Mouse (Mus musculus) spleen, postnatal 14 days (tissue): ENCODE results near the gene Fam196b.

Experiments used
- DNase-seq, 2 experiments: peaks; one replicate each; pipeline ENCODE4 v3.0.0; 2021 to 2022; ENCODE audit warnings: low spot score in 2 of 2

Fam196b gene

DNA sequence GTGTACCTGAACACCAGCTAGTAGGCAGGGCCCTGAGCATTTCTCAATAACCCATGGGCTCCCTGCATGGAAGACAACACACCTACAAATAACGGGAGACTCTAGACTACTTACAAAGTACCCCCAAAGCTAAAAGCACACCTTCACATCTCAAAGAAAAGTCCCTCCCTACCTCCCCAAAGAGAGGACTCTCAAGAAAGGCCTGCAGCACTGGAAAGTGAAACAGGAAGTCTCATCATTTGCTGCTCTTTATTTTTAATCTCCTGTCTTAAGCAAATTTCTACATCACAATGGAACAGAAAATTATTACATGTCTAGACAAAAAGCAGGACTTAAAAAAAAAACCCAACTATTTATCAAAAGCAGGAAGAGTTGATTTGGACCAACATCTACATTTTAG, 90.7 kb downstream of the Fam196b start:
- DNase-seq = no peak

DNA sequence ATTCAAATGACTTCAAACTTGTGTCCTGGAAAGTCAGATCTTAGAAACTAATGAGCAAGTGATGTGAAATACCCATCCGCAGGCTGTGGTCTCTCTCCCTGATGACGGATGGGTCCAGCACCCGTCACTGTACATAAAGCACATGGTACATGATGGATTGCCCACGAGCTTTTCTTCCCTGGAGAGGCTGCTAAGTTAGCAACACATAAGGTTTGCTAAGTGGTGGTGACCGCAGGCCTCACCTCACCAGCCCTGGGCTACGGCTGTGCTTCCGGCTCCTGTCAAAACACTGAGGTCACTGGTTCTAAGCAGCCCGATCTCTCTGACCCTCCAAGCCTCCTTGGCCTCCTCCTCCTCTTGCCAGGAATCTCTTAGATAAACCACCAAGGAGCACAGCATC, 91.7 kb downstream of the Fam196b start:
- no peak for DNase-seq

DNA sequence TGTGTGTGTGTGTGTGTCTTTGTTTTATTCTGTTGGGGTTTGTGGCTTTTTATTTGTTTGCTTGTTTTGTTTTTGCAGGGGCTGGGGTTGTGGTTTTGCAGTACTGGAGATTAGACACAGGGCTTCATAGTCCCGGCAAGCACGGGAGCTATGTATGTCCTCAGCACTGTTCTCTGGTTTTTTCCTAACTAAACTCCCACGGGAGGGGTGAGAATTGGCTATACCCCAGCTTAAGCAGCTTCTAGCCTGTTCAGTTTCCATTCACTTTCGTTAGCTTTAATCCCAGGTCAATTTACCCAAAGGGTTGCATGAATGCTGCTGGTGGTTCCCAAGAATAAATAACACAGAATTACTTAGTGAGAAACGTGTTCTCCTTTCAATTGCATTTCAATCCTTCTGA, 92.2 kb downstream of the Fam196b start:
- no peak for DNase-seq

DNA sequence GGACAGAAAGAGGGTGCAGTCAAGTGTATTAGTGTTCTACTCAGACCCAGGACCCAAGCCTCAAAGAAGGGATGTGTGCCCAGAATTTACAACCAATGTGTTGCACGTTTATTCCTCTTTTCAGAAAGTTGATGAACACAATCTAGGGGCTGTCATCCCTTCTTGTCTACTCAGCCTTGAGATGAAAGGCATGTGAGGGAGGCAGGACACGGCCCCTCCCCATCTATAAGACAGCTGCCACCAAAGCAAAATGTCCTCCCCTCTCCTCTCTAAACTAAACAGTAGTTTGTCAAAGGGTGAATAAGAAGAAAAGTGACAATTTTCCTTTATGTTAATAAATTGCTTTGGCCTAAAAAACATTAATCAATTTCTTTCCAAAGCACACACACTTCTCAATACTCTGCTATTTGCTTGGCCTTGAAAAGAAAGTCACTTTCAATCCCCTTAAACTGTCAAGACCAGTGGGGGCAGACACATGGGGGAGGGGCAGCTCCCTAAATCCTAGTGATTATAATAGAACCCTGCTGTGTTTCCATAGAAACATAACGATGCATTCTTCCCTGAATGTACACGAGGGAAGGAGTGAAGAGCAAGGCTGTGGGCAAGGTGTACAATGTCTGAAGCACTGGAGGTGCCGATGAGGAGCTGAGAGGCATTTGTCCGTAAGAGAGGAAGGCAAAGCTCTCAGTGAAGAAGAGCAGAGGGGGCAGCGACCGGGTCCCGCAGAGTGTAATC, 101.4 kb downstream of the Fam196b start:
- DNase-seq = no peak

DNA sequence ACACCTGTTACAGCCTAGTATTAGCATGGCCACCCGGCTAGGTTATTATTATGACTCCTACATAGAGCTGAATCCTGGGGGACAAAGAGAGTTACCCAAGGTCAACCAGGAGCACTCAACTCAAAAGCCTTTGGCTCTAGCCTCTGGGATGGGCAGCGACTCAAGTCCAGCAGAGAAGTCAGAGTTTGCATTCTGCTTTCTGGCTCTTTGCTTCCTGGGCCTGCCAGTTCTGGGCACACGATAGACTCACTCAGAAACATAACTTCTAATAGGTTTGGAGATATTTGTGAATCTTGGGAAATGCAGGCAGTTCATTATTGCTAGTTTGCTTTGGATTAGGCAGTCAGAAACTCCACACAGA, 102.0 kb downstream of the Fam196b start:
- DNase-seq = no peak

DNA sequence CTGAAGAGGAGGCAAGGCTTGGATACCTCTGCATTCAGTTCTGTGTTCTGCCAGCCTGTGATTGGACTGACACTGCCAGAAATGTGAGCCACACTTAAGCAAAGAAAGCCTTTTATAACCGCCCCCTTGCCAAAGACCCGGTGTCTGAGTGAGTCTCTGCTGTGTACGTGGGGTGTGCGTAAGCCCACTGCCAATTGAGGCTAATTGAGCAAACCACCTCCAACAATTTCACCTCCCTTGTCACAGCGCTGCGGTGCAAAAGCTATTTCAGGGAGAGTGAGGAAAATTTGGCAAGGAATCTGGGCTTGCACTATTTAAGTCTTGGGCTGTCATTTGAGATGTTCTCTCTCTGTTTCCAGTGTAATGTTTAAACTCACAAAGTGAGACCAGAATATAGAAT, 106.4 kb downstream of the Fam196b start:
- no peak for DNase-seq

DNA sequence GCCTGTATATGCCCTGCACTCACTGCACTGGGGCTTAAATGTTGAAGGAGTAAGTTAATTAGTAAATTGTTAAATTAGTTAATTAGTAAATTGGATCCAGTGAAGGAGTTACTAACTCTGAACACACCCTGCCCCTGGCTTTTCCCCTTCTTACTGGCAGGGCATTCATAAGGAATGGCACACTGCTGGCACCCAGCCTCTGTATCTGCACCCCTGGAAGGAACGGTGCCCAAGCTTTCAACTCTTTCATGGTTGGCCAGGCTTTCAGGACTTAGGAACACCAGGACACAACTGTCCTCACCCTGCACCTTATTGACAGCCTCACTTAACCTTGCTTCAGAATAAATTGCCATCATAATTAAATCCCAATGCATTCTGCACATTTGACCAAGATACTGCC, 109.9 kb downstream of the Fam196b start:
- DNase-seq = no peak

DNA sequence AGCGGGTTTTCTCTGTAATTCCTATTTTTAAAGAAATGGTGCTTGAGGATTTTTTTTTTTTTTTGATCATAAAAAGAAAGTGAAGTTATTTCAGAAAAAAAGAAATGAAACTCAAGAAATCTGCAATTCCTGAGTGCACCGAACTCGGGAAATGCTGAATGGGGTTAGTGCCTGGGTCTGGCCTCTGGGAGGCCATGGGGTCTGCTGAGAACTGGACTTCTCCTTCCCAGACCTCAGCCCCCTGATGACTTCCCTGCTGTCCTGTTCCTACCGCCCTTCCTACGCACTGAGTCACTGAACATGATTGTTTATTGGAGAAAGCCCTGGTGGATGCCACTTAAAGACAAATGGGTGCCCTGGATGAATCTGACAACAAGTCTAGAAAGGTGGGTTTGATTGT, 112.6 kb downstream of the Fam196b start:
- no peak for DNase-seq

DNA sequence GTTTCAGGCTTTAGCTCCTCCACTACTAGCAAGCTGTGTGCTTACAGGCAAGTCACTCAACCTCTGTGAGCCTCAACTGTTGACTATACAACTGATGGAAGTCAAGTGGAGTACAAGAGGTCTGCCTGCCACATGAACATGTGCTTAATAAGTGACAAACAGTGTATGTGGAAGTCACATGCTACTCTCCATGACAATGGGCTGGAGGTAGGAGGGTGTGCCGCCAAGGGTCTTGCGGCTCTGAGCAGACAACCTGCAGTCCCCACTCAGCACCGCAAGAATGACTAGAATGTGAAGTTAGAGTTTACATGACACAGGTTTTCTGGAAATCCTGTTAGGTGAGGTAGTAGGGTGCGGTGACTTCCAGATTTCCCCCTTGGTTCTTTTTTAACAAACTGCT, 116.3 kb downstream of the Fam196b start:
- DNase-seq = no peak

DNA sequence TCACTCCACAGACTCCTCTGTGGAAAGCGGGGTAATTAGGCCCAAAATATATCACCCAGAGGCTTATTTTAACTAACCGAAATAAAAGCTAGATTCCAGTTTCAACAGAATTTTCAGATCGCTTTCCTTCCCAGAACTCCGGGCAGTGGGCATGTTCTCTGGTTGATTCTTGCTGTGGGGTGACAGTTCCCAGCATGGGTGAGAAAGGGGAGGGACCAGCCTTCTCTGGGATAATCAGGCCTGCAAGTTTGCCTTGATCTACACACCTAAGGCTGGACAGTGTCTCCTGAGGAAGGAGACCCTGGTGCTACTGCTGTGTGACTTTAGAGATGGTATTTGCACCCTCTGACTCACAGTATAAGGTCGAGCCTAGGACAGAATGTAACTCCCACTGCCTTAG, 116.7 kb downstream of the Fam196b start:
- DNase-seq = no peak

DNA sequence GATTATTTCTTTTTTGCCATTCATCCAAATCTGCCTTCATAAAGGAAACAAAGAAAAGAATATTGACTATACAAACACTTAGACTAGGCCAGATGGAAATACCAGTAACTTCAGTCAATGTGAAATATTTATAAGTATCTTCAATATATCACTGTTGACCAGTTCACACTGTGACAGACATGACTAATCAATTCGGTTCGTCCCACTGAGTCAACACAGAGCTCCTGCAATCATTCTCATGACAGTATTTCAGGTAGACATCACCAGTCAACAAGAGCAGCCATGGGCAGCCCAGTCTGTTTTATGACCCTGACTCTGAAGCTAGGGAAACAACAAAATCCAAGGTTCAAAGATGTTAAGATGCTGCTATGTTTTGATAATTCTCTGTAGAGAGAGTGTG, 117.4 kb downstream of the Fam196b start:
- DNase-seq = no peak

DNA sequence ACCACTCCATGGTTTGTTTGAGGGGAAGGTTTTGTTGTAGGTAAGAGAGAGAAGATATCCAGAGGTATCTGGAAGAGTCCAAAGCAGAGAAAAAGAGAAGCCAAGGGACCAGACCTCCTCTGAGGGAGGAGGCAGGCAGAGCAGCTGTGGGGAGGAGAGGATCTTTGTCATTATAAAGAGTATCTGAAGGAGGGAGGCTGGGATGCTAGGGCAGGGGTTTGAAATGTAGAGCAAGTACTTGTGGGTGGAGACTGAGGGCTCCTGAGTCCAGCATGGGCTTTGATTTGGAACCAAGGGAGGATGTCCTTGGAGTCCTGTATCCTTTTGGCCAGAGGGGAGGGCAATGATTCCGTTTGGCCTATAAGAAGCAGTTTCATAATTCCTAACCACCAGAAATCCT, 122.8 kb downstream of the Fam196b start:
- no peak for DNase-seq

DNA sequence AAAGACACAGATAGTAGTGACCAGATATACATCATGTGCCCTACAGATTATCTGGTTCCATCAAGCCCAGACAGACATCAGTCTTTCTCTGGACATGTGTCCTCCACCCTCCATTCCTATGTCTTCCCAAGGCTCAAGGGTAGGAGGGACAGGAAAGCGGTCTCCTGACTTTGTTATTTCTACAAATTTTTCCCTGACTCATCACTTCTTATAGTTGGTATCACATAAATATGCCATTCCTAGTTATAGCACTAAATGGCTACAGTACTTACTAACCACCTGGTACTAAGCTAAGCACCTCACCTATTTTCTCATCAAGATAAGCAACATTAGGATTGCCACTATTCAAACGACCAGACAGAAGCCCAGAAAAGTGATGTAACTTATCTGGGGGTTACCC, 123.8 kb downstream of the Fam196b start:
- DNase-seq = no peak

DNA sequence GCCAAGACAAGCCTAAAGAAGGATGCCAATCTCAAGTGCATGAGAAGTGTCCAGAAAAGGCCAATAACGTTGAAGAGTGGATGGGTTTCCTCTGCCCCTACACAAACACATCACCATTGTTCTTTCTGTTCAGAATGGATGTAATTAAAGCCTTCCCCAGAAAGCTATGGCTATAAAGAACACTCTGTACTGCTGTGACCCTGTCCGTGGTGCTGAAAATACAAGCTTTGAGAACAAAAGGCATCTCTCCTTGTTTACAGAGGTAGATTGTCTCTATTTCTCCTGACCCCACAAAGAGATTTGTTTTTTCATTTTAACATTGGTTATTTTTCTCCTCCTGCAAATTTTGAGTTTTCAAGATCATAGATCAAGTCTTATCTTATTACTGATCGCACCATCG, 133.3 kb downstream of the Fam196b start:
- no peak for DNase-seq

DNA sequence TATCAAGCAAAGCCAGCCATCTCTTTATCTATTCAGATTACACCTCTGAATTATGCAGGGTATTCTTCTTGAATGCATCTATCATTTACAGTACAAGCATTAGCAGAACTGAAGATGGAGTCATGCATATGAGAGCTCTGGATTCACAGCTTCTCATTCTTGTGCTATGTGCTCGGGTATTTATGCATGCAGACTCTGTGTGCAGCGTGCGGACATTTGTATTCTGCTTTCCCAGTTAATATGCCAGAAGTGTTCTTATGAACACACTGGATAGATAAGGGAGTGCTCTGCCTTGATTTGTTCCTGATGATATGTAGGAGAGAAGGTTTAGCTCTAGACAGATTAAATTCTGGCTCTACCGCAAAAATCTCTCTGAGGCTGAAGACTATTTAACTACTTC, 135.3 kb downstream of the Fam196b start:
- no peak for DNase-seq

DNA sequence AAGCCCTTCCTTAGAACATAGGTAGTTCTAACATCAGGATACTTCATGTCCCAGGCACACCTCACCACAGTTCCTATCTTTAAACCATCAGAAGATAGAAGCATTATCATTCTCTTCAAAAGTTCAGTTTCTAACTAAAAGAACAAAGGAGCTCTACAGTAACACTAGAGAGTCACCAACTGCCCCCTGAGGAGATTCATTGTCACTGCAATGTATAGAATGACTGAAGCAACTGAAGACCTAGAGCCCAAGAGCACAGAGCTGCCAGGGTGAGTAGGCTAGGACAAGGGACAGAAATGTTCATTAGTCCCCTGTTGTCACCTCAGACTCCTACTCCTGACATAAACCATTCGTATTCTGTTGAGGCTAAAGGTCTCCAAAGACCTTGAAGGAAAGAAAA, 152.4 kb downstream of the Fam196b start:
- no peak for DNase-seq

DNA sequence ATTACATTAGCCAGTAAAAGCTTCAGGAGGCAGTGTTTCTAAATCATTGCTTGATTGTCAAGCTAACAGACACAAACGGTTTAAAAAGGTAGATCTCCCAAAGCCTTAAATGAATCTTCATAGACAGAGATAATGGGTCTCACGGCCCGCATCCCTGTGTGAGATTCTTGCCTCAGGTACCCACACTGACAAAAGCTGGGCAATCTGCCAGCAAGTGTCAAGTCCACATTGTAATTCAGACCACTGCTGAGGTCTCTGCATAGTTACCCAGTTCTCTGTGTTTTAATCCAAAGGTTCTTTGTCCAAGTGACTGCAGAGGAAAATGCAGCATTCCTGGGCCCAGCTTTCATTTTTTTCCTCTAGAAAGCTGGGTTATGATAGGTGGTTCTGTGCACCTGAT, 153.9 kb downstream of the Fam196b start:
- no peak for DNase-seq

DNA sequence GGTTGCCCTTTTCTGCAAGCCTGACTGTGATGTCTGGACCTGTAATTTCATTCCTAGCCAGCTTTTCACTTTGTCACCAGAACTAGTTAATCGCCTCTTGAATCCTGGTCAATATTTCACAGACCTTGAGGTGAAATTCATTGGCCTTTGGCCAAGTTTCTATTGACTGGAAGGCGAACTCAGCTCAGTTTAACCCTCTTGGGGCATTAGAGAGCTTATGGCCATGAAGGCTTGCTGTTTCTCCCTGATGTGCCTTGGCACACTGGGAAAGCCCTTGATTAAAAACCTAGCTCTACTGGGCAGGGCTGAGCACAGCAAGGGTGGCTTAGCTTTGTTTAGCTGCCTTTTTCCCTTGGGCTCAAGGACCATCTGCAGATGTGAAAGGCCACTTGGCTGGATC, 155.2 kb downstream of the Fam196b start:
- no peak for DNase-seq
